Mouse (Mus musculus) liver, embryonic 16.5 days (tissue): Measurements from ENCODE around the gene Mafk. TPM values are rescaled to one million over a fixed set of nuclear protein-coding genes. Genes with fewer than 3 reads are reported as not detected.

Experiments used
- ATAC-seq: fragments of 200-750 bp; cut with Nextera tagmentation; 2 replicates; pipeline ENCODE4 v1.8.0; 2017; ENCODE audit warnings: low read depth, mild to moderate bottlenecking, moderate number of reproducible peaks, moderate library complexity
- H3K27ac ChIP-seq: fragments of 300-500 bp; sonication (generic); 2 replicates; pipeline ENCODE4 v1.5.1; 2014; ENCODE audit warnings: mild to moderate bottlenecking, low read length
- H3K27me3 ChIP-seq: fragments of 300-500 bp; sonication (generic); 2 replicates; pipeline ENCODE4 v1.6.1; 2014; ENCODE audit warnings: low read depth, low read length, mixed read lengths; ENCODE audit not compliant: control insufficient read depth, insufficient read depth
- H3K36me3 ChIP-seq: fragments of 300-500 bp; sonication (generic); 2 replicates; pipeline ENCODE4 v1.6.1; 2014; ENCODE audit warnings: mild to moderate bottlenecking; ENCODE audit not compliant: control insufficient read depth, insufficient read depth
- H3K4me1 ChIP-seq: fragments of 300-500 bp; sonication (generic); 2 replicates; pipeline ENCODE4 v1.6.1; 2014; ENCODE audit warnings: low read depth, low read length, mixed read lengths; ENCODE audit not compliant: control insufficient read depth
- H3K4me2 ChIP-seq: fragments of 300-500 bp; sonication (generic); 2 replicates; pipeline ENCODE4 v1.6.1; 2014; ENCODE audit warnings: low read depth, low read length, mixed read lengths
- H3K4me3 ChIP-seq: fragments of 300-500 bp; sonication (generic); 2 replicates; pipeline ENCODE4 v1.5.1; 2014; ENCODE audit warnings: low read depth, mild to moderate bottlenecking, low read length
- H3K9ac ChIP-seq: fragments of 300-500 bp; sonication (generic); 2 replicates; pipeline ENCODE4 v1.6.1; 2014; ENCODE audit warnings: low read depth, low read length
- H3K9me3 ChIP-seq: fragments of 300-500 bp; sonication (generic); replicated peaks from 2 replicates; pipeline ENCODE4 v1.6.1; 2016; ENCODE audit warnings: low read length; ENCODE audit not compliant: control insufficient read depth
- WGBS: fragments of 180-500 bp; shearing (Covaris S2); extraction: QIAGEN DNeasy Blood & Tissue Kit; methylation state at CpG from one replicate; pipeline ENCODE4 v1.1.7; 2014; ENCODE audit not compliant: insufficient replicate concordance; 5-methylcytosine and 5-hydroxymethylcytosine counted together
- polyA plus RNA-seq: library from polyadenylated mRNA; unstranded; fragments of >200 nt; fragmentation: Nextera tagmentation; extraction: Ambion mirVana; gene quantifications from 2 replicates; pipeline ENCODE4 v1.2.1, GENCODE M21; 2015

Gene Mafk
- polyA plus RNA-seq, 1 experiment from 2014 or later: 44.6 TPM

DNA sequence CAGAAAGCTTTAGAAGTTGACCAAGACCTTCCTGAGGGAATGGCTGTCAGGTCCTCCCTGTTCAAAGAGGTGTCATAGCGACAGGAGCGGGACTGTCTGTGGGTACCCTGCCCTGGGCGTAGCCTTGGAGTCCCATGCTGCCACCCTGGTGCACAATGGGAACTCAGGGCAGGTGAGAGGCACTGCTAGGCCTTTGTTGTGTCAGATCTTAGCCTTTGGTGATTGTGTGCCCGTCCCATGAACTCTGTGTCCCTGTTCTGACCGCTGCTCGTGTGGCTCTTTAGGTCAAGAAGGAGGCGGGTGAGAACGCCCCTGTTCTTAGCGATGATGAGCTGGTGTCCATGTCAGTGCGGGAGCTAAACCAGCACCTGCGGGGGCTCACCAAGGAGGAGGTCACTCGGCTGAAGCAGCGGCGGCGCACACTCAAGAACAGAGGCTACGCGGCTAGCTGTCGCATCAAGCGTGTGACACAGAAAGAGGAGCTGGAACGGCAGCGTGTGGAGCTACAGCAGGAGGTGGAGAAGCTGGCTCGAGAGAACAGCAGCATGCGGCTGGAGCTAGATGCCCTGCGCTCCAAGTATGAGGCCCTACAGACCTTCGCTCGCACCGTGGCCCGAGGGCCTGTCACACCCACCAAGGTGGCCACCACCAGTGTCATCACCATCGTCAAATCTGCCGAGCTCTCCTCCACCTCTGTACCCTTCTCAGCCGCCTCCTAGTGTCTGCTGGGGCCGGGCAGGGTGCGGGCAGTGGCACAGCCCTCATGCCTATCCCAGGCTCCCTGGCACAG lies 8.7 kb downstream of the Mafk start:
- Histone ChIP-seq H3K4me3 (no peak overlapping the region), H3K4me1 (peaks cover 61% of the 10 kb centered on the region), H3K9me3 (no peaks in the 10 kb centered on the region), H3K9ac (no peak overlapping the region), H3K27me3 (no peaks in the 10 kb centered on the region), H3K36me3 (peaks cover 51% of the 10 kb centered on the region), H3K4me2 (no peak overlapping the region), H3K27ac (no peak overlapping the region)
- no peak for ATAC-seq
- WGBS: 92% methylated on average over 33 of the region's 33 CpGs

GRCm38 (mm10) chr5:139801231-139801630 lies 9.9 kb downstream of the Mafk start:
- no peak for ATAC-seq
- Histone ChIP-seq H3K4me1 (peaks cover 61% of the 10 kb centered on the region), H3K9ac (no peak overlapping the region), H3K27me3 (no peaks in the 10 kb centered on the region), H3K36me3 (peaks cover 48% of the 10 kb centered on the region), H3K4me3 (no peak overlapping the region), H3K4me2 (no peak overlapping the region), H3K9me3 (no peaks in the 10 kb centered on the region), H3K27ac (peak overlapping the region; percentile 42; the same call in 1 of the 2 replicates)
- 90% methylated on average over 8 of the region's 8 CpGs for WGBS

DNA sequence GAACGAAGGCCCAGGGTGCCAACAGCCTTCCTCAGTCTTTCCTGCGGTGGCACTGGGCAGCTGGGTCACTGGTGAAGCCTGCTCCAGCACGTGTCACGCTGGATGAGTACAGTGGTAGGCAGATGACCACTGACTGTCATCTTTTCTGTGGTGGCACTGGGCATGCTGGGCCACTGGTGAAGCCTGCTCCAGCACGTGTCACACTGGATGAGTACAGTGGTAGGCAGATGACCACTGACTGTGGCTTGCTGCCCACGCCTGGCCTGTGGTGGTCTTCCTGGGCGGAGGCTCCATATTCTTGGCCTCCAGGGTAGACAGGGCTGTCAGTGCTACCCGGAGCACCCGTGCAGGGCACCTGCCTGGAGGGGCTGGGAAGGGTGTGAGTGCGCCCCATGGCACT lies 10.6 kb downstream of the Mafk start:
- Histone ChIP-seq H3K4me2 (no peak overlapping the region), H3K9ac (no peak overlapping the region), H3K4me1 (peaks cover 62% of the 10 kb centered on the region), H3K27me3 (no peaks in the 10 kb centered on the region), H3K36me3 (peaks cover 46% of the 10 kb centered on the region), H3K9me3 (no peaks in the 10 kb centered on the region; the same call in 1 of the 2 replicates), H3K4me3 (no peak overlapping the region), H3K27ac (peak overlapping the region; percentile 99)
- no peak for ATAC-seq
- 87% methylated on average over 10 of the region's 10 CpGs for WGBS

- peaks cover 55% of the 10 kb centered on the region for H3K4me1 ChIP-seq
- H3K9me3 ChIP-seq: no peaks in the 10 kb centered on the region; the same call in 1 of the 2 replicates
- H3K4me3 ChIP-seq: peak overlapping the region; percentile 37
- peak overlapping the region; percentile 67 for H3K9ac ChIP-seq
- no peaks in the 10 kb centered on the region for H3K27me3 ChIP-seq
- H3K4me2 ChIP-seq: peak overlapping the region; percentile 61
- H3K36me3 ChIP-seq: peaks cover 46% of the 10 kb centered on the region
- H3K27ac ChIP-seq: peak overlapping the region; percentile 99
- peak; percentile 26 for ATAC-seq
- WGBS: 57% methylated on average over 8 of the region's 8 CpGs
Observed at GRCm38 (mm10) chr5:139803165-139803564, 11.9 kb downstream of the Mafk start.

DNA sequence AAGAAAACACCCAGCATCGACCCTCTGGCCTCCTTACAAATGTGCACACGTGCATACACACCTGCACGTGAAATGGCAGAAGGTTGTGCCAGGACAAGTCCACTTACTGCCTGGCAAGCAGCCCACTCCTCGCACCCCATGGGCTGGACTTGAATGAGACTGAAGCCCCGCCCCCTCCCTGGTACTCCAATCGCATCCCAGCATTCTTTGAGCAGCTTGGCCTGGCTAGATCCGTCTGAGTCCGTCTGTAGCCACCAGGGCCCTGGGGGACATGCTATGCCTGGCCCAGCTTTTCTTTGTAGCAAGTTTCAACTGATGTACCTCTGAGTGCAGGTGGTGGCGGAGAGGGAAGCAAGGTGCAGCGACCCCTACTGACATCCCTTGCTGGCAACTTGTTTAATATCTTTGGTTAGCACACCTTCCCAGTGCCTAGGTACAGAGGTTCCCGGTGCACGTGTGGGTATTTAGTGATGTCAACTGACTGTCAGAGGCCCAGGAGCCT lies 12.3 kb downstream of the Mafk start:
- peak overlapping the region; percentile 61 for H3K4me2 ChIP-seq
- no peaks in the 10 kb centered on the region for H3K27me3 ChIP-seq
- 6% methylated on average over 12 of the region's 12 CpGs for WGBS
- H3K4me1 ChIP-seq: peaks cover 52% of the 10 kb centered on the region
- peak overlapping the region; percentile 37 for H3K4me3 ChIP-seq
- peak; percentile 55 for ATAC-seq
- peaks cover 43% of the 10 kb centered on the region for H3K36me3 ChIP-seq
- H3K9me3 ChIP-seq: no peaks in the 10 kb centered on the region; the same call in 1 of the 2 replicates
- peak overlapping the region; percentile 67 for H3K9ac ChIP-seq
- peak overlapping the region; percentile 99 for H3K27ac ChIP-seq

- WGBS: under 1% methylated on average over 6 of the region's 6 CpGs
- H3K4me1 ChIP-seq: peaks cover 52% of the 10 kb centered on the region
- H3K27me3 ChIP-seq: no peaks in the 10 kb centered on the region
- H3K9ac ChIP-seq: peak overlapping the region; percentile 75
- ATAC-seq: peak; percentile 94
- H3K36me3 ChIP-seq: peaks cover 38% of the 10 kb centered on the region
- H3K9me3 ChIP-seq: no peaks in the 10 kb centered on the region; the same call in 1 of the 2 replicates
- H3K4me3 ChIP-seq: peak overlapping the region; percentile 37
- peak overlapping the region; percentile 99 for H3K27ac ChIP-seq
- peak overlapping the region; percentile 61 for H3K4me2 ChIP-seq
Observed at GRCm38 (mm10) chr5:139804107-139804551, 12.8 kb downstream of the Mafk start.

DNA sequence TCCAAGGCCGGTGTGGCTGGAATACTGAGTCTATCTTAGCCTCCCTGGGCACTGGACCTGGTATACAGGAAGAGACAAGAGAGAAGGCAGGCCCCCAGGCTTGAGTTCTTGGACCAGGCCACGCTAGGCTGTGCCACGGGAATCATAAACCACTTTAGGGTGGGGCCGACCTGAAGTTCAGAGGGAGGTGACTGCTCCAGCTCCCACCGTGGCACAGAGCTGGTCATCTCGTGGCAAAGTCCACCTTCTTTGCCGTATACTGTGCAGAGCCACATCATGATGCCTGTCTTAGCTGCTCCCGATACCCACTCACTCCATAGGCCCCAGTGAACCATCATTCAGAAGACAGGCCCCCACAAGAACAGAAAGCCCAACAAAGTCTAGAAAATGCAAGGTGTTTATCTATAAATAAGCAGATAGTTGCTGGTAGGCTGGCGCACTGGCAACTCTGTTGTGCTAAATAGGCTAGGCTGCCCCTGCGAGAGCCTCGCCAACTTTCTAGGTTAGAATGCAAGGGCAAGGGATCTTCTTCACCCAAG lies 13.3 kb downstream of the Mafk start:
- Histone ChIP-seq H3K36me3 (peaks cover 33% of the 10 kb centered on the region), H3K4me2 (peak overlapping the region; percentile 61), H3K27ac (peak overlapping the region; percentile 99), H3K9ac (peak overlapping the region; percentile 75), H3K9me3 (no peaks in the 10 kb centered on the region; the same call in 1 of the 2 replicates), H3K4me1 (peaks cover 57% of the 10 kb centered on the region), H3K4me3 (peak overlapping the region; percentile 33), H3K27me3 (no peaks in the 10 kb centered on the region)
- ATAC-seq: peak; percentile 25
- WGBS: 23% methylated on average over 11 of the region's 11 CpGs

- Histone ChIP-seq H3K9ac (peak overlapping the region; percentile 75), H3K4me2 (peak overlapping the region; percentile 61), H3K9me3 (no peaks in the 10 kb centered on the region; the same call in 1 of the 2 replicates), H3K4me3 (no peak overlapping the region), H3K27me3 (no peaks in the 10 kb centered on the region), H3K36me3 (peaks cover 20% of the 10 kb centered on the region), H3K4me1 (peaks cover 57% of the 10 kb centered on the region), H3K27ac (peak overlapping the region; percentile 99)
- 75% methylated on average over 8 of the region's 8 CpGs for WGBS
- ATAC-seq: peak; percentile 20
Observed at GRCm38 (mm10) chr5:139805924-139806323, 14.6 kb downstream of the Mafk start.

DNA sequence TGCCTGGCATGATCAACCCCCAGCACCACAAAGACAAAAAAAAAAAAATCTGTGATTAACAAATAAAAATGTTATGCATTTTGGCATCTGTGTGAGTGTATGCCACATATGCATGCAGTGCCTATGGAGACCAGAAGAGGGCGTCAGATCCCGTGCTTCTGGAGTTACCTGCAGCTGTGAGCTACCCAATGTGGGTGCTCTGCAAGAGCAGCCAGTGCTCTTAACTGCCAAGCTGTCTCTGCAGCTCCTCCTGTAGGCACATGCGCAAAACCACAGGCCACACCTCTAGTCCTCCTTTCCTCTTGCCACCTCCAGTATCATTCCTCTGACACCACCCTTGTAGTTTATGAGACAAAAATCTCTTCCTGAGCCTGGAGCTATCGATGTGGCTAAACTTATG lies 18.1 kb downstream of the Mafk start:
- peaks cover 3% of the 10 kb centered on the region for H3K27me3 ChIP-seq
- H3K36me3 ChIP-seq: no peaks in the 10 kb centered on the region
- peak overlapping the region; percentile 23; the same call in 1 of the 2 replicates for H3K27ac ChIP-seq
- H3K4me2 ChIP-seq: no peak overlapping the region
- H3K9ac ChIP-seq: no peak overlapping the region
- no peak for ATAC-seq
- whole genome bisulfite sequencing: 36% methylated on average over 4 of the region's 4 CpGs
- H3K4me3 ChIP-seq: no peak overlapping the region
- no peaks in the 10 kb centered on the region; the same call in 1 of the 2 replicates for H3K9me3 ChIP-seq
- H3K4me1 ChIP-seq: peaks cover 56% of the 10 kb centered on the region
